Mouse (Mus musculus): ENCODE measurements around the gene Polq. TPM values are rescaled to one million over a fixed set of nuclear protein-coding genes. Genes with fewer than 3 reads are reported as not detected.

Polq gene
- polyA plus RNA-seq (2015; fragmentation: Nextera tagmentation; extraction: Ambion mirVana), result 5.4 and 6.7 TPM in 2 replicates

DNA sequence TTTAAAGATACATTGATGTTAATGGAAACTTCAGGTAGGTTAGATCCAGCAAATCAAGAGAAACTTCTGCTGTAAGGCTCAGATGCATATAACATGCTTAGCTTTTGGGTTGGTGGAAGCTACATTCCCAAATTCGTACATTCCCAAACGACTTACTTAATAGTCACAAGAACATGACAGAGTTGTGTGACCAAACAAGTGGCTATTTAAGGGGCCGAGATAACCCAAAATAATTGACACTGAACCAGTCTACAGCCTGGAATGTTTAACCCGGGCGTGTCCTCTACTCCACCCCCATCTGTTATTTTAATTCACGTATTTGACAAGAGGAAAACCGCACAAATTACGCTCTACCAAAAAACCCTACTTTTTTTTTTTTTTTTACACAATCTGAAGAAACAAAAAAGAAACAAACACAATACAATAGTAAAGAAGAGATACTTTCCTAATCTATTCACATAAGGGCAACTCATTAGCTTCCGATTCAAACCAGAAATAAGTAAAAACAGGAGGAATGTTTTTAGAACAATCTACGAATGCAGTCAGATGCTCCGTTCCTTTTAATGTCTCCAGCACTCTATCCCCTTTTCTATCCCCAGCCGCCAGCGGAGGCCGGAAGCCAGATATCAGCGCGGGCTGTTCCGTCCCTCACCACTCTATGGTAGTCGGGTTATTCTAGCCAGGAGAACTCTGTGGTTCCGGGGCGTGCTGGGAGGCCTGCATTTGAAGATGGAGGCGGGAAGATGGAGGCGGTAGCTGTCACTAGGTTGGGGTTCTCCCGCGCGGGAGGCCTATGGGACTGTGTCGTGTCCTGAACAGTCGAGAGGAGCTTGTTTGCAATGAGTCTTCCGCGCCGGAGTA lies at the start of gene Polq:
TSS of gene Polq (plus strand) at position 726 of the 861 bp plus-strand sequence.
- Histone ChIP-seq H3K27me3 (ENCODE audit: control insufficient read depth, insufficient read depth, low read length) (no peaks in the 10 kb centered on the region), H3K4me2 (ENCODE audit: low read depth, low read length) (peak within 1 kb of the TSS; percentile 74), H3K36me3 (ENCODE audit: control insufficient read depth, insufficient read depth, low read length) (no peaks in the 10 kb centered on the region), H3K9me3 (replicated peaks; ENCODE audit: control insufficient read depth, low read length) (no peaks in the 10 kb centered on the region), H3K4me1 (ENCODE audit: control insufficient read depth, insufficient read depth, low read length) (peaks cover 8% of the 10 kb centered on the region), H3K4me3 (replicated peaks; ENCODE audit: low read length) (peak within 1 kb of the TSS; percentile 92), H3K9ac (ENCODE audit: low read length) (peak within 1 kb of the TSS; percentile 77), H3K27ac (ENCODE audit: low read length) (no peak within 1 kb of the TSS)
- ATAC-seq (ENCODE audit: insufficient read depth, low FRiP score), result peak; percentile 99
- 4% methylated on average over 30 of the region's 30 CpGs for WGBS

- ATAC-seq (ENCODE audit: insufficient read depth, low FRiP score), result no peak
- Histone ChIP-seq H3K27me3 (ENCODE audit: control insufficient read depth, insufficient read depth, low read length) (no peaks in the 10 kb centered on the region), H3K27ac (ENCODE audit: low read length) (no peak overlapping the region), H3K36me3 (ENCODE audit: control insufficient read depth, insufficient read depth, low read length) (no peaks in the 10 kb centered on the region), H3K9me3 (replicated peaks; ENCODE audit: control insufficient read depth, low read length) (no peaks in the 10 kb centered on the region), H3K4me1 (ENCODE audit: control insufficient read depth, insufficient read depth, low read length) (no peaks in the 10 kb centered on the region), H3K4me3 (replicated peaks; ENCODE audit: low read length) (no peak overlapping the region), H3K9ac (ENCODE audit: low read length) (no peak overlapping the region), H3K4me2 (ENCODE audit: low read depth, low read length) (no peak overlapping the region)
- WGBS, result 82% methylated on average over 4 of the region's 4 CpGs
These were observed 48.2 kb upstream of the Polq start for GRCm38 (mm10) chr16:36963415-36963814.

DNA sequence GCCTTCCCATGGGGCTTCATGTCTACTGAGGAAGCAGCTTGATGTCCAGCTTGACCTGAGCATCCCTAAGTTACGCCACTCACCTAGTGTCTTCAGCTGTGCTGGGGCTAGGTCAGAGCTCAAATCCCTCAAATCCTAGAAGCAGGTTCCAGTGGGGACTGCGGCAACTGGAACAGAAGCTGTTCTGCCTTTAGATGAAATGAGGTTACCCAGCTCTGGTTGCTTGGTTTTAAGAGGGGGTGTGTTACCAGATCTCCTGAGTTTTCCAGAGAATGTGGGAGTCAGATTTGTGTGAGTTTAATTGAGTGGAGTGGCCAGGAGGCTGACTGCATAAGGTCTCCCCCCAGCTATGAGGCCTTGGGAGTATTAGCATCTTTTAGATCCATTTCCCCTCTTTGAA lies 32.5 kb upstream of the Polq start:
- H3K9ac ChIP-seq (ENCODE audit: low read length), result no peak overlapping the region
- H3K4me1 ChIP-seq (ENCODE audit: control insufficient read depth, insufficient read depth, low read length), result no peaks in the 10 kb centered on the region
- H3K36me3 ChIP-seq (ENCODE audit: control insufficient read depth, insufficient read depth, low read length), result no peaks in the 10 kb centered on the region
- H3K27ac ChIP-seq (ENCODE audit: low read length), result no peak overlapping the region
- H3K9me3 ChIP-seq (replicated peaks; ENCODE audit: control insufficient read depth, low read length), result no peaks in the 10 kb centered on the region
- 93% methylated on average over 2 of the region's 2 CpGs for WGBS
- H3K4me2 ChIP-seq (ENCODE audit: low read depth, low read length), result no peak overlapping the region
- H3K27me3 ChIP-seq (ENCODE audit: control insufficient read depth, insufficient read depth, low read length), result no peaks in the 10 kb centered on the region
- H3K4me3 ChIP-seq (replicated peaks; ENCODE audit: low read length), result no peak overlapping the region
- ATAC-seq (ENCODE audit: insufficient read depth, low FRiP score), result no peak

DNA sequence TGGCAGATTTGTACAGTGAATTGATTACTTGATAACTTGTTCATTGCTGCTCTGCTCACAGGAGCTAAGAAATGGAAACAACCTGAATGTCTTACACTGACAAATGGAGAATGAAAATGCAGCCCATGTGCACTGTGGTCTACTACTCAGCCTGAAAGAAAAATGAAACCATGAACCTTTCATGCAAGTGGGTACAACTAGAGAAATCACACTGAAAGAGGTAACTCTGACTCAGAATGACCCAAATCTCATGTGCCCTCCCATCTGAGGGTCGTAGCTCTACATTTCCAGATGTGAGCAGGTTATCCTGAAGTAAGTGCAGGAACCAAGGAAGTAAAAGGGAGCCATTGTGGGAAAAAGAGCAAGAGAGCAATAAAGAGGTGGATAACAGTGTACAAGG lies 27.8 kb upstream of the Polq start:
- ATAC-seq (ENCODE audit: insufficient read depth, low FRiP score), result no peak
- H3K9me3 ChIP-seq (replicated peaks; ENCODE audit: control insufficient read depth, low read length), result no peaks in the 10 kb centered on the region
- WGBS, result 80% methylated on average over 1 of the region's 1 CpGs

GRCm38 (mm10) chr16:36985636-36986042 lies 25.9 kb upstream of the Polq start:
- no peaks in the 10 kb centered on the region for H3K27me3 ChIP-seq (ENCODE audit: control insufficient read depth, insufficient read depth, low read length)
- H3K4me2 ChIP-seq (ENCODE audit: low read depth, low read length), result no peak overlapping the region
- 65% methylated on average over 5 of the region's 5 CpGs for WGBS
- no peak overlapping the region for H3K9ac ChIP-seq (ENCODE audit: low read length)
- ATAC-seq (ENCODE audit: insufficient read depth, low FRiP score), result no peak
- H3K9me3 ChIP-seq (replicated peaks; ENCODE audit: control insufficient read depth, low read length), result no peaks in the 10 kb centered on the region
- no peak overlapping the region for H3K4me3 ChIP-seq (replicated peaks; ENCODE audit: low read length)
- H3K27ac ChIP-seq (ENCODE audit: low read length), result no peak overlapping the region
- no peaks in the 10 kb centered on the region for H3K36me3 ChIP-seq (ENCODE audit: control insufficient read depth, insufficient read depth, low read length)
- no peaks in the 10 kb centered on the region for H3K4me1 ChIP-seq (ENCODE audit: control insufficient read depth, insufficient read depth, low read length)

More for the DNA sequence above, 27.8 kb upstream of the Polq start:
- H3K9ac ChIP-seq (ENCODE audit: low read length), result no peak overlapping the region
- no peaks in the 10 kb centered on the region for H3K4me1 ChIP-seq (ENCODE audit: control insufficient read depth, insufficient read depth, low read length)
- no peaks in the 10 kb centered on the region for H3K36me3 ChIP-seq (ENCODE audit: control insufficient read depth, insufficient read depth, low read length)
- no peak overlapping the region for H3K4me2 ChIP-seq (ENCODE audit: low read depth, low read length)
- H3K4me3 ChIP-seq (replicated peaks; ENCODE audit: low read length), result no peak overlapping the region
- no peaks in the 10 kb centered on the region for H3K27me3 ChIP-seq (ENCODE audit: control insufficient read depth, insufficient read depth, low read length)
- H3K27ac ChIP-seq (ENCODE audit: low read length), result no peak overlapping the region

DNA sequence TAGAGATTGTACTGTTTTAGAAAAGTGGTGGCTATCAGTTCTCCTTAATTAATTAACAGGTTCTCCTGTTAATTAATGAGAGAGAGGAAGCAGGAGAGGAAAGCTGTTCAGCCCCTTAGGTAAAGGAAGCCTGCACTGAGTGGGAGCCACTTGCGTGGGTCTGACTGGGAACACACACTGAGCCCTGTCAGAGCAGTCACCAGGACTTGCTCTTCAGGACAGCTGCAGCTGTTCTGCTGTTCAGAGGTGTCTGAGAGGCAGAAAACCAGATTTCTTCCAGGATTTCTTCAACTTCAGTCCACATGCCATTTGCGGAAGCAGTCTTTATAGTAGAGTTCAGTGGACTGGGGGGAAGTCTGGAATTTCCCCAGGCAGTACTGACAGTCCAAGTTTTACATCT lies 24.2 kb upstream of the Polq start:
- H3K27me3 ChIP-seq (ENCODE audit: control insufficient read depth, insufficient read depth, low read length), result no peaks in the 10 kb centered on the region
- no peak overlapping the region for H3K4me2 ChIP-seq (ENCODE audit: low read depth, low read length)
- no peaks in the 10 kb centered on the region for H3K4me1 ChIP-seq (ENCODE audit: control insufficient read depth, insufficient read depth, low read length)
- H3K27ac ChIP-seq (ENCODE audit: low read length), result no peak overlapping the region
- H3K9me3 ChIP-seq (replicated peaks; ENCODE audit: control insufficient read depth, low read length), result no peaks in the 10 kb centered on the region
- no peak overlapping the region for H3K9ac ChIP-seq (ENCODE audit: low read length)
- ATAC-seq (ENCODE audit: insufficient read depth, low FRiP score), result no peak
- no peak overlapping the region for H3K4me3 ChIP-seq (replicated peaks; ENCODE audit: low read length)
- H3K36me3 ChIP-seq (ENCODE audit: control insufficient read depth, insufficient read depth, low read length), result no peaks in the 10 kb centered on the region
- 69% methylated on average over 2 of the region's 2 CpGs for WGBS

- Histone ChIP-seq H3K27ac (ENCODE audit: low read length) (no peak overlapping the region), H3K4me3 (replicated peaks; ENCODE audit: low read length) (no peak overlapping the region), H3K4me2 (ENCODE audit: low read depth, low read length) (no peak overlapping the region), H3K4me1 (ENCODE audit: control insufficient read depth, insufficient read depth, low read length) (no peaks in the 10 kb centered on the region), H3K27me3 (ENCODE audit: control insufficient read depth, insufficient read depth, low read length) (no peaks in the 10 kb centered on the region), H3K36me3 (ENCODE audit: control insufficient read depth, insufficient read depth, low read length) (no peaks in the 10 kb centered on the region), H3K9me3 (replicated peaks; ENCODE audit: control insufficient read depth, low read length) (no peaks in the 10 kb centered on the region), H3K9ac (ENCODE audit: low read length) (no peak overlapping the region)
- no peak for ATAC-seq (ENCODE audit: insufficient read depth, low FRiP score)
These were observed 23.5 kb upstream of the Polq start for GRCm38 (mm10) chr16:36988066-36988465.

- no peak overlapping the region for H3K4me2 ChIP-seq (ENCODE audit: low read depth, low read length)
- no peaks in the 10 kb centered on the region for H3K4me1 ChIP-seq (ENCODE audit: control insufficient read depth, insufficient read depth, low read length)
- H3K27me3 ChIP-seq (ENCODE audit: control insufficient read depth, insufficient read depth, low read length), result no peaks in the 10 kb centered on the region
- no peaks in the 10 kb centered on the region for H3K36me3 ChIP-seq (ENCODE audit: control insufficient read depth, insufficient read depth, low read length)
- no peaks in the 10 kb centered on the region for H3K9me3 ChIP-seq (replicated peaks; ENCODE audit: control insufficient read depth, low read length)
- H3K9ac ChIP-seq (ENCODE audit: low read length), result no peak overlapping the region
- ATAC-seq (ENCODE audit: insufficient read depth, low FRiP score), result no peak
- no peak overlapping the region for H3K27ac ChIP-seq (ENCODE audit: low read length)
- no peak overlapping the region for H3K4me3 ChIP-seq (replicated peaks; ENCODE audit: low read length)
- WGBS, result 70% methylated on average over 8 of the region's 8 CpGs
These were observed 22.1 kb upstream of the Polq start for GRCm38 (mm10) chr16:36989493-36989892.

- Histone ChIP-seq H3K27ac (ENCODE audit: low read length) (no peak within 1 kb of the TSS), H3K9ac (ENCODE audit: low read length) (no peak within 1 kb of the TSS), H3K4me1 (ENCODE audit: control insufficient read depth, insufficient read depth, low read length) (no peaks in the 10 kb centered on the region), H3K36me3 (ENCODE audit: control insufficient read depth, insufficient read depth, low read length) (no peaks in the 10 kb centered on the region), H3K27me3 (ENCODE audit: control insufficient read depth, insufficient read depth, low read length) (no peaks in the 10 kb centered on the region), H3K4me3 (replicated peaks; ENCODE audit: low read length) (no peak within 1 kb of the TSS), H3K4me2 (ENCODE audit: low read depth, low read length) (no peak within 1 kb of the TSS), H3K9me3 (replicated peaks; ENCODE audit: control insufficient read depth, low read length) (no peaks in the 10 kb centered on the region)
- no peak for ATAC-seq (ENCODE audit: insufficient read depth, low FRiP score)
- 53% methylated on average over 18 of the region's 18 CpGs for WGBS
These were observed 21.5 kb upstream of the Polq start, which contains the start of gene Fbxo40 for GRCm38 (mm10) chr16:36989999-36990625. Gene Fbxo40 (minus strand): TSS chr16:36990467.
